Mouse (Mus musculus) forebrain, embryonic 13.5 days (tissue): ENCODE measurements around the gene Prss57. TPM values are rescaled to one million over a fixed set of nuclear protein-coding genes. Genes with fewer than 3 reads are reported as not detected.
A peak's percentile ranks its signal among the peaks of the same experiment; 100 is the strongest.

Experiments used
- ATAC-seq: fragments of 200-750 bp; cut with Nextera tagmentation; 2 replicates; pipeline ENCODE4 v1.8.0; 2017
- H3K27ac ChIP-seq: fragments of 300-500 bp; sonication (generic); 2 replicates; pipeline ENCODE4 v1.5.1; 2015; ENCODE audit warnings: inconsistent platforms, mild to moderate bottlenecking, moderate library complexity
- H3K27me3 ChIP-seq: fragments of 300-500 bp; sonication (generic); 2 replicates; pipeline ENCODE4 v1.6.1; 2015; ENCODE audit warnings: mild to moderate bottlenecking, inconsistent platforms
- H3K36me3 ChIP-seq: fragments of 300-500 bp; sonication (generic); 2 replicates; pipeline ENCODE4 v1.6.1; 2015; ENCODE audit warnings: mild to moderate bottlenecking, inconsistent platforms; ENCODE audit not compliant: poor library complexity, severe bottlenecking
- H3K4me1 ChIP-seq: fragments of 300-500 bp; sonication (generic); 2 replicates; pipeline ENCODE4 v1.6.1; 2015; ENCODE audit warnings: inconsistent platforms
- H3K4me2 ChIP-seq: fragments of 300-500 bp; sonication (generic); 2 replicates; pipeline ENCODE4 v1.6.1; 2015; ENCODE audit warnings: inconsistent platforms, mild to moderate bottlenecking, moderate library complexity
- H3K4me3 ChIP-seq: fragments of 300-500 bp; sonication (generic); 2 replicates; pipeline ENCODE4 v1.5.1; 2015; ENCODE audit warnings: mild to moderate bottlenecking, inconsistent platforms
- H3K9ac ChIP-seq: fragments of 300-500 bp; sonication (generic); 2 replicates; pipeline ENCODE4 v1.6.1; 2015; ENCODE audit warnings: mild to moderate bottlenecking, inconsistent platforms
- H3K9me3 ChIP-seq: fragments of 300-500 bp; sonication (generic); replicated peaks from 2 replicates; pipeline ENCODE4 v1.6.1; 2016; ENCODE audit warnings: inconsistent platforms
- WGBS: fragments of 180-500 bp; shearing (Covaris S2); methylation state at CpG from one replicate; pipeline ENCODE4 v1.1.7; 2015; 5-methylcytosine and 5-hydroxymethylcytosine counted together
- polyA plus RNA-seq: library from polyadenylated mRNA; unstranded; fragments of >200 nt; fragmentation: Nextera tagmentation; extraction: Ambion mirVana; gene quantifications from 2 replicates; pipeline ENCODE4 v1.2.1, GENCODE M21; 2015

Gene Prss57
- polyA plus RNA-seq: 0.09 and 0.13 TPM in 2 replicates

DNA sequence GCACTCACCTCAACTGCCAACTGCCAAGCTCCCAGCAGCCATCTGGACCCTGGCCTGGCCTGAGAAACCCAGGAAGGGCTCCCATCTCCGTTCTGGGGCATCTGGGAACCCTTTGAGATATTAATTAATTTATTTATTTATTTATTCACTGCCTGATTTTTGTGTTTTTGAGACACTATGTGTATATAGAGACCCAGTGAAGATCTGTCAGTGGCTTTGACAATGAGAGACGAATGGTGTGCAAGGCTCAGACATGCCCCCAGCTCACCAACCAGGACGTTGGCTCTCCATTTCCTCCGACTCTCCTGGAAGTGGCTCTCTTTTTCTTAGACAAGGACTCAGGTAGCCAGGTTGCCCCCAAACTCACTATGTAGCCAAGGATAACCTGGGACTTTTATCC is at the start of gene Prss57:
Gene Prss57 (minus strand): TSS at position 101 of the 400 bp plus-strand sequence.
- peaks cover 5% of the 10 kb centered on the region; the same call in 1 of the 2 replicates for H3K27me3 ChIP-seq
- H3K36me3 ChIP-seq: 0 out of 2 replicates have a peak, but pooled peaks cover 2% of the 10 kb centered on the region
- no peak for ATAC-seq
- H3K27ac ChIP-seq: no peak within 1 kb of the TSS
- H3K4me3 ChIP-seq: no peak within 1 kb of the TSS
- no peak within 1 kb of the TSS for H3K4me2 ChIP-seq
- no peaks in the 10 kb centered on the region for H3K9me3 ChIP-seq
- H3K9ac ChIP-seq: no peak within 1 kb of the TSS
- 85% methylated on average over 4 of the region's 4 CpGs for WGBS
- H3K4me1 ChIP-seq: peaks cover 15% of the 10 kb centered on the region

DNA sequence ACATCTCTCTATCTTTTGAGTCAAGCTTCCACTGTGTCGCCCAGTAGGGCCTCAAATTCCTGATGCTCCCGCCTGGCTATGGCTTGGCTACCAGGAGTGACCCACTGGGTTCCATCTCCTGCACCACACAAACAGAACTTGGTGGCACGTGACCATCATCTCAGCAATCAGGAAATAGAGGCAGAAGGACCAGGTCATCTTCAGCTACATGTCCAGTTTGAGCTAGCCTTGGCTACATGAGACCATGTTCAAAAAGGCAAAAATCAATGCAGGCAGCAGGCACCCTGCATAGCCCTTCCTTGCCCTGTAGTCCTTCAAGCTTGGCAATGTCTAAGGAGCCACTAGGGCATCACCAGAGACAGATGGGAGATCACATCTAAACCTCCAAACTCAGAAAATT is 49.3 kb upstream of the Prss57 start:
- Histone ChIP-seq H3K27ac (peak overlapping the region; percentile 49), H3K4me1 (peaks cover 27% of the 10 kb centered on the region), H3K36me3 (no peaks in the 10 kb centered on the region), H3K9me3 (no peaks in the 10 kb centered on the region), H3K9ac (no peak overlapping the region), H3K27me3 (0 out of 2 replicates have a peak, but pooled peaks cover 3% of the 10 kb centered on the region), H3K4me3 (no peak overlapping the region; the same call in 1 of the 2 replicates), H3K4me2 (peak overlapping the region; percentile 67)
- no peak for ATAC-seq
- 92% methylated on average over 3 of the region's 3 CpGs for WGBS

DNA sequence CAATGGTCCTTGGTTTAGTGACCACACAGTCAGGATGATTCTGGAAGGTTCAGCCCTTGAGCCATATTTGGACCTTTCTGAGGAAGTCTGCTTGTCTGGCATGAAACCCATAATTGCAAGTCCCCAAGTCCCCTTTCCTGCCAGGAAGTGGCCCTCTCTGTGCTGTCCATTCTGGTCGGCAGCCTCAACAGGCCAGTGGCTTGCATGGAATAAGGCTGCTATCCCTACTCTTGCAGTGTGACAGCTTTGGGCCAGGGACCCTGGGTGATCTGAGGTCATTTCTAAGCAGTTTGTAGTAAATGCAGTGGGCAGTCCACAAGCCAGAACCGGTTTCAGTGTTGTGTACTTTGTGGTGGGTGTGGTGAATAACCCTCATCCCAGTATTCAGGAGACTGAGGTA is 47.4 kb upstream of the Prss57 start:
- no peak overlapping the region for H3K4me3 ChIP-seq
- peaks cover 19% of the 10 kb centered on the region for H3K4me1 ChIP-seq
- ATAC-seq: no peak
- H3K9me3 ChIP-seq: no peaks in the 10 kb centered on the region
- H3K4me2 ChIP-seq: no peak overlapping the region
- H3K9ac ChIP-seq: no peak overlapping the region
- 76% methylated on average over 2 of the region's 2 CpGs for WGBS
- 0 out of 2 replicates have a peak, but pooled peaks cover 3% of the 10 kb centered on the region for H3K27me3 ChIP-seq
- H3K27ac ChIP-seq: no peak overlapping the region
- H3K36me3 ChIP-seq: no peaks in the 10 kb centered on the region

DNA sequence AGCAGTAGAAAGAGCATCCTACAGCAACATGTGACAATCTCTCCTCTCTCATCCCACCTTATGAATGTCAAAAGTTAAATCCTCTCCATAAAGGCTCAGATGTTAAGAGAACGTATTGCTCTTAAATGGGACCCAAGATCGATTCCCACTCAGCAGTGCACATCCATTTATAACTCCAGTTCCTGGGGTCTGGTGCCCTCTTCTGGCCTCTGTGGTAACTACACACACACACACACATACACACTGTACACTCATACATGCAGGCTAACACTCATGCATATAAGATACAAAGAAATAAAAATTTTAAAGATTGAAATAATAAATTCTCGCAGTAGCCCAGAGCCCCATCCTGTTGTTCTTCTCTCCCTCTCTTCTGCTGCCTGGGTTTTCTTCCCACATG is 46.2 kb upstream of the Prss57 start:
- Histone ChIP-seq H3K27ac (no peak overlapping the region), H3K27me3 (0 out of 2 replicates have a peak, but pooled peaks cover 3% of the 10 kb centered on the region), H3K4me1 (peaks cover 11% of the 10 kb centered on the region), H3K9ac (no peak overlapping the region), H3K9me3 (no peaks in the 10 kb centered on the region), H3K4me2 (no peak overlapping the region), H3K36me3 (no peaks in the 10 kb centered on the region), H3K4me3 (no peak overlapping the region)
- no peak for ATAC-seq
- 99% methylated on average over 3 of the region's 3 CpGs for WGBS

DNA sequence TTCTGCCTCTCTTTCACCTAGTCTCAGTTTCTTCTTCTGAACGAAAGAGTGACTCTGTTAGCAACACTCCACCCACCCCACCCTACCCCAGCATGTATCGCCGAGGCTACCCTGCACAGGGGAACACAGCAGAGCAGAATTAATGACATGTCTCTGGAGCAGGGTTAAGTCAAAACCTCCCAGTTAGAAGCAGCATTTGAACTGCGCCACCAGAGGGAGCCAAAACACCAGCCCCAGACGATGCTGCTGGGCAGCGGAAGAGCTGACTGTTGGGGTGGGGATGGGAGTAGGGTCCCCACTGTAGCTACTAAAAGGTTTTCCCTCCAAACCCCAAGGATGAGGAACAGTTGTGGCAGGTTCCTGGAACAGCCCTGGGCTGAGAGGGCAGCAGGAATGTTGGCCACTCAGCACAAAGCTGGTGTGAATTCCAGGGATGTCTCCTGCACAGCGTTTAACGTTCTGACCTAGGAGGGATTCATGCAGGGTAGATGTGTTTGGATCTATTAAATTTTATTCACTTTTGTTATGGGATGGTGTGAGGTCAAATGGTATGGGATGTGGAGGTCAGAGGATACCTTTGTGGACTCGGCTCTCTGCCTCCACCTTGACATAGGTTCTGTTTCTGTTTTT is 44.1 kb upstream of the Prss57 start:
- WGBS: 28% methylated on average over 9 of the region's 9 CpGs
- H3K27ac ChIP-seq: no peak overlapping the region
- no peaks in the 10 kb centered on the region for H3K36me3 ChIP-seq
- H3K4me3 ChIP-seq: no peak overlapping the region
- no peaks in the 10 kb centered on the region for H3K4me1 ChIP-seq
- 0 out of 2 replicates have a peak, but pooled peaks cover 3% of the 10 kb centered on the region for H3K27me3 ChIP-seq
- peak; percentile 77 for ATAC-seq
- H3K9ac ChIP-seq: no peak overlapping the region; the same call in 1 of the 2 replicates
- no peaks in the 10 kb centered on the region for H3K9me3 ChIP-seq
- H3K4me2 ChIP-seq: no peak overlapping the region

DNA sequence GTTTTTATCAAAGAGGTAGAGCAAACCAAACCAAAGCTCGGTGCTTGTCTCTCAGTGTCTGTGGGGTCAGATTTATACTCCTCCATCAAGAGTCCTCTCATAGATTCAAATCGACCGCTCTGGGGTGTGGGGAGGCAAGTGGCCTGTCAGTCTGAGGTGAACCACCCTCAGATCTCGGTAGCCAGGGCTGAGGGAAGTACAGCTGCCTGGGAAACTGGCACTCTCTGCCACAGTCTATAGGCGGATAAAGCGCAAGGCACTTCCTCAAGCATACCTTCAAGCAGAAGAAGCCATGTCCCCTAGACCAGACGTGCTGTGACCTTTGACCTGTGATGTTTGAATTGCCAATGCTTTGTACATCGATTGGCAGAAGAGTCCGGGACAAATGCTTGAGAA is 42.0 kb upstream of the Prss57 start:
- 79% methylated on average over 9 of the region's 9 CpGs for WGBS
- H3K27ac ChIP-seq: no peak overlapping the region

DNA sequence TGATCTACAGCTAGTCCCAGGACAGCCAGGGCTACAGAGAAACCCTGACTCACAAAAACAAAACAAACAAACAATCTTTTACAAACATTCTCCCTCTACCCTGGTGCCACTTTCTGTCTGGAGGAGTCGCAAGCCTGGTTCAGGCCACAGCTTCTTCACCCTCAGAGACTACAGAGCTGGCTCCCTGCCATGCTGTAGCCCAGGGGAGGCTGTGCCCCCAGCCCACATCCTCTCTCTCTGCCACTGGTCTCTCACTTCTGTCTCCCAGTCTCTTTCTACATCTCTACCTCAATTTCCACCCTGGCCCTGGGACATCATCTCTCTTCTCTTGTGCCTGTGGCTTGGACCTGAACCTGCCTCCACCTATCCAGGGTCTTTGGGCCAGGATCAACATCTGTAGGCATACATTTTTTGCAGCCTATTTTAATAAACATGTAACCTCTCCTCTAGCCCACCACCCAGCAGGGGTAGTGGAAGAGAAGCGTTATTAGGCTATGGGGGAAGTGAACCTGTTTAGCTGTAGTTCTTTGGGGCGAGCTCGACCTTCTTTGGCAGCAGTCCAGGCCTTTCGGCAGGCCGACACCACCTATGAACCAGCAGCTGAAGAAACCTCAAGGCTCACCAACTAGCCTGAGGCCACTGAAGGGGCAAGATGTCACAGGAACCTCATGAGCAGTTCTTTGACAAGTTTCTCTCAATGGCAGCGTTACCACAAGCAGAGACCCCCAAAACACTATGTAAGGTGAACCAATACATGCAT is 41.4 kb upstream of the Prss57 start:
- no peaks in the 10 kb centered on the region for H3K36me3 ChIP-seq
- H3K27me3 ChIP-seq: no peaks in the 10 kb centered on the region
- H3K9ac ChIP-seq: 0 out of 2 replicates have a peak overlapping the region, but pooled peaks have one; percentile 12
- no peak overlapping the region for H3K27ac ChIP-seq
- H3K4me2 ChIP-seq: no peak overlapping the region
- no peak overlapping the region for H3K4me3 ChIP-seq
- no peak for ATAC-seq
- no peaks in the 10 kb centered on the region for H3K4me1 ChIP-seq
- WGBS: 74% methylated on average over 7 of the region's 7 CpGs
- H3K9me3 ChIP-seq: no peaks in the 10 kb centered on the region

More for the DNA sequence above, 42.0 kb upstream of the Prss57 start:
- Histone ChIP-seq H3K36me3 (no peaks in the 10 kb centered on the region), H3K9me3 (no peaks in the 10 kb centered on the region), H3K27me3 (no peaks in the 10 kb centered on the region), H3K4me3 (no peak overlapping the region), H3K4me2 (no peak overlapping the region), H3K9ac (0 out of 2 replicates have a peak overlapping the region, but pooled peaks have one; percentile 12), H3K4me1 (no peaks in the 10 kb centered on the region)
- ATAC-seq: no peak

DNA sequence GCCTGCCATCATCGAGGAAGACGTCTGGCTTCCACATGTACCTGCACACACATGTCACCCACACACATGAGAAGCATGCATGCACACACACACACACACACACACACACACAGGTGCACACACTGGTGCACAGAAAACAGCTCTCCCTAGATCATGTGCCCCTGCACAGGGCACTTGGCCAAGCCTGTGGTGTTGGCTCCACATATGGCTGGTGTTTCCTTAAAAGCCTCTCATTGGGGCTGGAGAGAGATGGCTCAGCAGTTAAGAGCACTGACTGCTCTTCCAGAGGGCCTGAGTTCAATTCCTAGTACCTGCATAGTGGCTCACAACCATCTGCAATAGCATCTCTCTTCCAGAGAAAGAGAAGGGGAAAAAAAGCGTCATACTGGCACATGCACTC is 40.8 kb upstream of the Prss57 start:
- Histone ChIP-seq H3K4me3 (no peak overlapping the region), H3K27me3 (no peaks in the 10 kb centered on the region), H3K4me1 (no peaks in the 10 kb centered on the region), H3K4me2 (no peak overlapping the region), H3K9ac (no peak overlapping the region), H3K36me3 (no peaks in the 10 kb centered on the region), H3K27ac (no peak overlapping the region), H3K9me3 (no peaks in the 10 kb centered on the region)
- no peak for ATAC-seq
- WGBS: 92% methylated on average over 3 of the region's 3 CpGs

DNA sequence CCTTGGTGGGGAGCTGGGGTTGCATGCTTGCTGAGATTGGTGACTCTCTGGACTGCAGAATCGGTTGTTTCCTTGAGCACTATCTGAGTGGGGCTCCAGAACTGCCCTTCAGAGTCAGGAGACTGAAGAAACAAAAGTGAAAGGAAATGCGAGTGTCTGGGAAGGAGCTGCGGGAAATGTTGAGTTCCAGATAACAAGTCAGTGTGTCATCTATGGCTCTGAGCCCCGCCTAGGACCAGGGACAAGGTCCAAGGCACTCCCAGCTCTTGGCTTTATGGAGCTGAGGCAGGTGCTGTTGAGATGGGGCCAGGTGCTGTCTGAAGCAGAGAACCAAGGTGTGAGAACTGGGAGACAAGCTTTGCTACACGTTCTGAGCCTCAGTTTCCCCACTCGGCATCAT is 33.7 kb upstream of the Prss57 start:
- Histone ChIP-seq H3K36me3 (peaks cover 19% of the 10 kb centered on the region), H3K4me2 (no peak overlapping the region), H3K9ac (no peak overlapping the region), H3K4me1 (peaks cover 9% of the 10 kb centered on the region), H3K27me3 (no peaks in the 10 kb centered on the region), H3K27ac (no peak overlapping the region), H3K4me3 (no peak overlapping the region), H3K9me3 (no peaks in the 10 kb centered on the region)
- 76% methylated on average over 6 of the region's 6 CpGs for WGBS
- ATAC-seq: no peak

DNA sequence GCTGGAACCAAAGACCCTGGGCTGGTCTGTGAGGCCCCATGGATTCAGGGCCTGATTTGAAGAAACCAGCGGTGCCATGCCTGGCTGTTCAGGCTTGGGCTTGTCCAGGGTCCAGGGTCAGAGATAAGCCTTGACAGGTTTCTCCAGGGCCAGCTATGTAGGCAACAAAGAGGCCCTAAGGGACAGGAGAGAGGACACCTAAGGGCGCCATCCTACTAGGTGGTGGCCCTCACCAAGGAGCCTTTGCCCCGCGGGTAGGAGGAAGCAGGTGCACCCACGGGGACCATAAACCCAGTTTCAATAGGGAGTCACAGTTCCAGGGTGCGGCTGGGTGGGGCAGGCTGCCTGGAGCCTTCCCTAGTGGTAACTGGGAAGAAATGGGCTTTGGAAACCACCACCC is 32.2 kb upstream of the Prss57 start:
- Histone ChIP-seq H3K9ac (0 out of 2 replicates have a peak overlapping the region, but pooled peaks have one; percentile 16), H3K27ac (no peak overlapping the region), H3K27me3 (no peaks in the 10 kb centered on the region), H3K4me3 (no peak overlapping the region), H3K36me3 (peaks cover 33% of the 10 kb centered on the region), H3K4me1 (peaks cover 9% of the 10 kb centered on the region), H3K9me3 (no peaks in the 10 kb centered on the region), H3K4me2 (no peak overlapping the region)
- WGBS: 88% methylated on average over 6 of the region's 6 CpGs
- no peak for ATAC-seq

DNA sequence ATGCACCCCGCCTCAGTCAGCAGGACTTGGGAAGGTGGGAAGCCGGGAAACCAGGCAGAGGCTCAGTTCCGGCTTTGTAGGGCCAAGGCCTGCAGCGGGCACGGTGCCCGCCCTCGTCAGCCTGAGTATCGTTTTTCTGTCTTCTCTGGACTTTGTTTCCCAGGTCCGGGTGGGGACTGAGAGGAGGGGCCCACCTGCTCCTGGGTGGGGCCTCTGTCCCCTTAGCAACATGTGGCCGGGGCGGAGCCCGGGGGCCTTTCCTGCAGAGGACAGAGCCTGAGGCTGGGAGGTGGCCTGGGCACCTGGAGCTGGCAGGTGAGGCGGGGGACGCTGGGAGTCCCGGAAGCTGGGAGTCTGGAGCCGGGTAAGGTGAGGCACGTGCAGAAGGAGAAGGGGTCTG is 31.6 kb upstream of the Prss57 start:
- H3K4me3 ChIP-seq: no peak overlapping the region
- no peak for ATAC-seq
- H3K9ac ChIP-seq: peak overlapping the region; percentile 22; the same call in 1 of the 2 replicates

DNA sequence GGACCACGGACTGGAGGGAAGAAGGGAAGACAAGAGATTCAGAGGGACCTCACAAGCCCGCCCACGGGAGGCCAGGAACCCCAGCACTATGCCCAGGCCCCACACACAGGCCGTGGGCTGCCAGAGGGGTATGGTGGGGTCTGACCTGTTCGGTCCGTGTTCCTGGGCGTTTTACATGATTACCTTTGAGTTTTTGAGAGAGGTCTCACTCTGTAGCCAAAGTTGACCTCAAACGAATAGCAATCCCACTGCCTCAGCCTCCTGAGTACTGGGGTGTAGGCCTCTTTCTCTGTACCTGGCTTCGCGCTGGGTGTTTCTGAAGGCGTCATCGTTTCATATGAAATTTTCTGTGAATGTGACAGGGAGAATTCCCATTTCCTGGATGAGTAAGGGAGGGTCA is 31.0 kb upstream of the Prss57 start:
- Histone ChIP-seq H3K9ac (no peak overlapping the region; the same call in 1 of the 2 replicates), H3K36me3 (peaks cover 45% of the 10 kb centered on the region), H3K4me1 (peaks cover 9% of the 10 kb centered on the region), H3K4me2 (no peak overlapping the region), H3K4me3 (no peak overlapping the region), H3K9me3 (no peaks in the 10 kb centered on the region), H3K27me3 (no peaks in the 10 kb centered on the region), H3K27ac (no peak overlapping the region)
- ATAC-seq: no peak
- WGBS: 89% methylated on average over 12 of the region's 12 CpGs

More for the DNA sequence above, 31.6 kb upstream of the Prss57 start:
- no peak overlapping the region for H3K27ac ChIP-seq
- no peaks in the 10 kb centered on the region for H3K9me3 ChIP-seq
- peaks cover 40% of the 10 kb centered on the region for H3K36me3 ChIP-seq
- peaks cover 9% of the 10 kb centered on the region for H3K4me1 ChIP-seq
- H3K4me2 ChIP-seq: no peak overlapping the region
- no peaks in the 10 kb centered on the region for H3K27me3 ChIP-seq
- 41% methylated on average over 17 of the region's 17 CpGs for WGBS
